Mouse (Mus musculus): Measurements from ENCODE around the gene Impg1.

The Impg1 gene

DNA sequence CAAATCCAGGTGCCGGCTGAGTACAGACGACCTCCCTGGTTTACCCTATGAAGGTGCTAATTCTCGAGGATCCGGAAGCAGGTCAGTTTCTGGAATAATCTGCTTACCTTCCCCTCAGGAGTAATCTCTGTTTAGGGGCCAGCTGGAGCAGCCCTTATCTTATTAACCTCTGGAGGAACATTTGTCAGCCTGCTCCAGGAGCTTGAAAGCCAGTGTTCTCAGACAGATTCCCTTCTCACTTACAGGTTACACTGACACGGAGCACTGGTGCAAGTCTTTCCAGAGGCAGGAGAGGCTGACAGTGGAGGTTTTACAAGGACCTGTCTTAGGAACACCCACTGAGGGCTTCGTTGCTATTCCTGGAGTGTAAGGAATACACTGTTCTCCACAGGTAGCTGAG, at the start of gene Impg1:
TSS of gene Impg1 (minus strand) at position 101 of the 400 bp plus-strand sequence.
- 63% methylated on average over 6 of the region's 6 CpGs for WGBS

DNA sequence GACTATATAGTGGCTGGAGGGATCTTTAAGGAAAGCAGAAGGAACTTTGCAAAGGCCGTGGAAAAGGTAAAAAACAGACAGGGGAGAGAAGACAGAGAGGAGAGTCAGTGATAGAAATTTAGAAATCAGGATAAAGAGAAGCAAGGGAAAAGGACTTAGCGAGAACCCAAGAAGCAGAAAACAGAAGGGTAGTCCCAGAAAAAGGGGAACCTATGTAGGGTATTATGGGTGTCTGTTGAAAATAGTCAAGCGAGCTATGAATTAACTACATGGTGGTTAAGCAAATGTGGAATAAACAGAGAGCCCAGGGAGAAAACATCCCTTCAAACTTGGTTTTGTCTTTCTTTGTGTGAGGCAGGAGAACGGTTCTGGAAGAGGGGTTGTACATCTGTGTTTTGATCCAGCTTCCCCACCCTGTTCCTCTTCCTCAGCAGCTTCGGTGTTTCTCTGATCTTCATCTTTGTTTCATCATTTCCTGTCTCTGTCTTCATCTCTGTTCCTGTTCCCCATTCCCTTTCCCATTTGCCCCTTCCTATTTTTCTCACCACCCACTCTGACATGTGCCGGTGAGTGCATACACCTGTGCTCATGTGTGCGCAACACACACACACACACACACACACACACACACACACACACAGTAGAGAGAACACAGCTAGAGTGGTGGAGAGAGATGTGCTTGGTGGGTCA, 44.3 kb upstream of the Impg1 start:
- 88% methylated on average over 7 of the region's 7 CpGs for WGBS

DNA sequence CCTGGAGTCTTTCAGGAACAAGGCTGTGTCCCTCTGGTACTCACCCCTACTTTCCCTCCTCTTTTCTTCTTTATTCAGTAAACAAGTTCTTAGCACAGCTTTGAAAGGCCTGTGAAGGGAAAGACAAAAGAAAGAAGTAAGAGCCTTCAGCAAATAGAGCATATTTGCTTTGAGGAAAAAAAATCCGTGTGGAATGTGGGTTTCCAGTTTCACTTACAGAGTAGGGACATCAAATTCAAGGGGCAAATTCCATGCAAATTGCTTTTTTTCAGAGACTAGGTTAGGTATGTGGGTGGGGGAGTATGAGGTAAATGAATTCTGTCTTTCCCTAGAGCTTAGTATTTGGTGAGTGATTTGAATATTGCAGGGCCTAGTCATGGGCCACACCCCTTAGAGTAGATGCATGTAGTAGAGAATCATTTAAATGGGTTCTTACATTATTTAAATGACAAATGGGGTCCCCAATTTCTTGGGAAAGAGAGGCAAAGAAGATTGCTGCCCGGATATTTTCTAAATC, 39.3 kb upstream of the Impg1 start:
- WGBS: 59% methylated on average over 2 of the region's 2 CpGs

DNA sequence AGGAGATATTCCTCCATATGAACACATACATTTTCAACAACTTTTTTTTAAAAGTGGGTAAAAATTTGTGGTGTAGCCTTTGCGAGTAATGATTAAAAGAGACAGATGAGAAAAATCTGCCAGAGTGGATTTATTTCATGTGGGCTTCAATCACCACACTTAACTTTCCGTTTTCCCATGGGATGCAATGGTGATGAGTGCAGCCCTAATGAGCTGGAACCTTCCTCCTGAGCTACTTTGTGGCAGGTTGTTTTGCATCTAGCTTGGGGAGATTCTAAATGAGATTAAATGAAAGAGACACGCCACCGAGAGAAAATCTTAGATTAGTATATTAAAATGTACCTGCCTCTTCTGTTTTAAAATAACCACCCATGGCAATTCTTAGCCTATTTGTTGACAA, 26.3 kb upstream of the Impg1 start:
- 83% methylated on average over 4 of the region's 4 CpGs for WGBS

DNA sequence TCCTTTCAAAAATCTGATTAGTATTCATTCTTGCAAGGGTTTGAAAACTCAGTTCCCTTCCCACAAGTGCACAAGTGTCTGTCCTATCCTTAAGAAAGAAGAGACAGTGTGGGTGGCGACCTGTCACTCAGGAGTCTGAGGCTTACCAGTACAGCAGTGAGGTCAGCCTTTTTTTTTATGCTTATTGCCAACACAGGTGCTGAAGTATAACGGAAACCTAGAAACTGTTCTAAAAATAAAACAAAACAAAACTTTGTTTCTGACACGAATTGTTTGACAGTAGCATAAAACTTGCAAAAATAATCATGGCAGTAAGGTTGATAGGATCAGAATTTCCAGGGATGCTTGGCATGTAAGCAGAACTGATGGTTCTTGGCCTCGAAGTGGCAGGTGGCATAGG, 4.9 kb downstream of the Impg1 start:
- 59% methylated on average over 4 of the region's 4 CpGs for WGBS

DNA sequence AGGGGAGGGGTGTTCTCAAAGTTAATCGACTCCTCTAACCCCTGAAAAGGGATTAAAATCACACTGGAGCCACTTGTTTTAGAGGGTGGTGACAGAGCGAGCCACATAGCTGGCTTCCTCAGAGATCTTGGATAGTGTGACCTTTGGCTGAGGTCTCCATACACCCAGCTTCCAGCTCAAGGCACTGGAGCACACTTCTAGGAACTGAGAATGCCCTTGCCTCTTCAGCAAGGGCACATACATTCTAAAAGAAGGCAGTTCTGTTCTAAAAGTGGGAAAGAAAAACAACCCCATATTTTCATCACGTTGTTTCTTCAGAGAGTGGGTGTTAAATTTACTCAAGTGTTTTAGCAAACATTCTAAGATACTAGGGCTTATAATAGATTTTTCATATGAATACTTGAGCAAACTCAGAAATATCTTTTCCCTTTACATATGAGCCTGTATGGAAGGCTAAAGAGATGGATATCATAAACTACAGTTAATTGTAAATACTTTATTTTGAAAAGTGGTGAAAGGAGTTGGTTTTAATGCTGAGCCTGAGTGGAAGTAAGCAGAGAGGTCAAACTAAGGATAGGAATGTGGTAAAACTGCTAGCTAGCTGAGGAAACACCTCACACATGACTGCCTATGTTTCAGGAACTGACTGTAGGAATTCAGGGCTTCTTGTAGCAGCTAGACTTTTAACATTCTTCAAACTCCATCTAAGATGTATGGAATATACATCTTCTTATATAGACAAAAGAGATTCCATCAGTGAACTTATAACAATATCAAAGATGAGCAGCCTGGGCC, 14.6 kb downstream of the Impg1 start:
- 41% methylated on average over 3 of the region's 3 CpGs for WGBS

DNA sequence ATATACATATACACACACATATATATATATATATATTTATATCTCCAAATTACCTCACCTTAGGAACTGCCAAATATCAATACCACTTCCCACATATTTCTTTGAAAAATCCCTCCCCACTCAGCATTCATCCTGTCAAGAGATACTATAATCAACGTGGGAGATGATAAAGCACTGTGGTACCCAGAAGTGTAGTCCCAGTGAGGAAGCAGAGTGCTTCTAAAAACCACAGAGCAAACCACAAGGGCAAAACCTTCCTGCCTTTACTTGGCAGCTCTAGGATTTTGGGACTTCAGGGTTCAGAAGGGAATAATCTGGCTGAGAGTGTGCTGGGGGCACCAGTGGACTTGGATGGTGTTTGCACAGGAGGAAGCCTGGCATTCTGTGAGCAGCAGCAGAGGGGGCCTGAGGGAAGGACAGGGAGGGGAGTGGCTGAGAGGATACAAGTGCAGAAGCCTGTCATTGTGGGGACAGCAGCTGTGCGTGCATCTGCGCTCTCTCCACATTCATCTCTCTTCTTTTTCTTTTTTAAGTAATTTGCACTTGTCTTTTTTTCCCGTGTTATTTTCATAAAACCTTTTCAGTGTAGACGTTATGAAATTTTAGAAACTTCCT, 24.1 kb downstream of the Impg1 start:
- 43% methylated on average over 5 of the region's 5 CpGs for WGBS

DNA sequence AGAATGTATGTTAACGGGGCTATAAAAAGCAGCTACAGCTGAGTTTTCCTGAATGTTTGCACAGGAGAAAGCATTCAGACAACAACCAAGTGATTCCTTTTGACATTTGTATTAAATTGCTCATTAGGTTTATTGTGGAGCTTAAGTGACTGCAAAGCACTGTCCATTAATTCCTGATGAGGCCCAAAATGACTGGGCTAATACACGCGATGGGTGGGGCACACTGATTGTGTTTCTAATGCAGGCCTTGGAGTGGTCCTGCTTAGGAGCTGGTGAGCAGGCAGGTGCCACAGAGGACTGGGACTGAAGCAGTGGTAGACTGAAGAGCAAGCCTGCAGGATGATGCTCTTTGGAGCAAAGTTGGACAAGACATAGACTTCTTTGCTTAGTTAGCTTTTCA, 73.9 kb downstream of the Impg1 start:
- WGBS: 66% methylated on average over 3 of the region's 3 CpGs

DNA sequence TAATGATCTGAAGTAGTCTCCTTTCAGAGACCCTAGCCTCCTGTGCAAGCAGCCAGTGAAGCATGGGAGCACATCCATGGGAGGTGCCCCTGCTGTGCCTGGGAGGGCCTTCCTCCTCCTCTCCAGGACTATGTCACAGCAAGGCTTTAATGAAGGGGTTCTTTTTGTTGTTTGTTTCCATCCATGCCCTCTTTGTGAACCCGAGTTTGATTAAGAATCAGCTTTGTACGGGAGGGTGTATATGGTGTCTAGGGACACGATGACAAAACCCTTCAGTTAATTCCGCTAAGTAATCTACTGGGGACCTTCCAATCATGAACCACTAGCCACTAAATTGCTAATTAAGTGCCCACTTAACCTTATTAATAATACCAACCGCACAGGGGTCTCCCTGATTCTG, 74.3 kb downstream of the Impg1 start:
- 56% methylated on average over 5 of the region's 5 CpGs for WGBS

DNA sequence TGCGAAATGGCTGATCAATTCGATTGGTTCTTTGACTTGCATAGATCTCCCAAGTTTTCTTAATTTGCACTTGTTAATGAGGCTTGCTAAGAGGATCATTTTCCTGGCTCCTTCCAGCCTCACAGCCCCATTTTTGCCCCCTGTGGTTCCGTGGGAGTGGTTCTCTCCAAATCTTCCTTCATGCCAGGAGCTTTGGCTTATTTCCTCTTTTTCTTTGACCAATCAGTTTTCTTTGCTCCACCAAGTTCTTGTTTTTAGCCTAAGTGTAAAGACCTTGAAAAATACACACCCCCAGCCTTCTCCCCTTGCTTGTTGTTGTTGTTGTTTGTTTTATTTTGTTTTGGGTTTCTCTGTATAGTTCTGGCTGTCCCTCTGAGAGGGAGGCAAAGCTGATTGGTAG, 77.4 kb downstream of the Impg1 start:
- 80% methylated on average over 3 of the region's 3 CpGs for WGBS

DNA sequence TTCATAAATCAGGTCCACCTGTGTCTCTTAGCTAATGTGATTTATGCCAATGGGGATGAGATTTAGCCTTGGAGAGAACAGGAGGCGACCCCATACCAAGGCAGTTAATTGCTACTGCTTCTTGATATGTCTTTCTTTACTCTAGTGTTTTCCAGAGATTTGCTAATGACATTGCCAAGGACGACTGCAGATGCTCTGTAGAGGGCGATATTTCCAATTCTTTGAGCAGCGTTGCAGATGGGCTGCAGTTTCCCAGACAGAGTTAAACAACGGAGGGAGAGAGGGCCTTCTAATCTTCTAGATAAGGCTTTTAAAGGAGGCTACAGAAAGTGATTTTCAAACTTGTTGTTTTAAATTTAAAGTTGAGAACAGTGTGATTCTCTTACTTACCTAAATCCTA, 78.8 kb downstream of the Impg1 start:
- WGBS: 23% methylated on average over 5 of the region's 5 CpGs

DNA sequence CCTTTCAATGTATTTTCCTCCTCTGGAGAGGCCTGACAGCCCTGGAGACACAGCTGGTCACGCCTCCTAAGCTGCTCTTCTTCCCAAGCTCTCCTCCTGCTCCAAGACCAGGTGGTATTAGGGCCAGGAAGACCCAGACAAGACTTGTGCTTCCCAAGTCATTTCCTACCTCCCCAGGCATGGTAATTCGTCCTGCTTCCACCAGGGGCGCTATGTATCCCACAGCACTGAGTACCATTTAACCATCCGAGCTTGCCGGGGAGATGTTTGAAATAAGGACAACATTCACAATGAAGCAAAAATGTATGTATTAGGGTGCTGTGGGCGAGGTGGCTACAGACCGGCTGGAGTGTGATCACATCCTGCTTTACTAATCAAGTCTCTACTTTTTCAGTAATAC, 79.3 kb downstream of the Impg1 start:
- 46% methylated on average over 7 of the region's 7 CpGs for WGBS

DNA sequence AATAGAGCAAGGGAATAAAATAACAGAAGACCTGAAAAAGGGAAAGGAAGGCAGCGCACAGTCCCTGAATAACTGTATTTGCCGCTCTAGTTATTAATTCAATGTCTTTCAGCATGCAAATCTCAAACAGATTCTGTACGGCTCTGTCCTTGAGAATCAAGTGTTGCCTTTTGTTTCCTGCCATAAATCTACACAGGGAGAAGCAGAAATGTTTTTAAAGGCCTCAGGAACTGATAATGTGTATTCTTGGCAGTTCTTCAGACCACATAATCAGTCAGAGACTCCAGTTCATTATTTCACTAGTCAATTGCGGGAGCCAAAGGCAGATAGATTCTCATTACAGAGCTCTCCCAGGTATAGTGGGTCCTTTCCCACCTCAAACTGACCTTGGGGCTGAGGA, 82.6 kb downstream of the Impg1 start:
- 89% methylated on average over 4 of the region's 4 CpGs for WGBS

DNA sequence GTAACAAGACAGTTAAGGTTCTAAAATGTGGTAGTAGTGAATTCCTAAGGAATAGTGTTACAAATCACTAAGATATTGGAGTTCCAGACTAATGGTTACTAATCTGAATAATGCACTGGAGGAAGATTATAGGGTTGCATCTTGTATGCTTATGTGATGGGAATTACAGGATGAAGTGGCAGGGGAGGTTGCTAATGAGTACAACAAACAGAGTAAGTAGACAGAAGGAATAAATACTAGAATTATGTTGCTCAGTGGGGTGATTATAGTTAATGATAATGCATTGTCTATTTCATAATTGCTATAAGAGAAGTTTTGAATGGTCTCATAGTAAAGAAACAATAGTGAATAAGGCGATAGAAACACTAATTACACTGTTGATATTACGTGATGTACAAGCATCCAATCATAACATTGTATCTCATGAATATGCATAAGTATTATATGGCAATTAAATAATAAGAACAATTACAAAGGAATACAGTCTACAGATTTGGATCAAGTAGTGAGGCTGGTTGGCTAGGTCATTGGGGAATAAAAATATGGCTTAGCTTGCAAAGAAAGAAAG, 85.1 kb downstream of the Impg1 start:
- WGBS: 80% methylated on average over 2 of the region's 2 CpGs

DNA sequence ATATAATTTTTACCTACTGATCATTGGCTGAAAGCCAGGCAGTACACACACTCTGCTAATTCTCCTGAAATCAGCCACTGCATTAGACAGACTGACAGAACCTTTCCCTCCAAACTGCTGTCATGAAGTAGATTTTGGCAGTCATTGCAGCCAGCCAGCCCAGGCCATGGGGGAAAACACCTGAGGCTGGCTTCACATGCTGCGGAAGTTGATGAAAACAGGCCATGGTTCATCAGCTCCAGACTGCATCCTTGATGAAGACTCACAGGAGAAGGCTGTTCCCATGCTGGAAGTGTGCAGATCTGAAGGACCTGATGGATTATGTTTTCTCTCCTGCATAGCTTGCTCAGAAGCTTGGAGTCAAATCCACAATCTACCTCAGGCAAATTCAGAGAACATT, 91.2 kb downstream of the Impg1 start:
- WGBS: 90% methylated on average over 1 of the region's 1 CpGs

DNA sequence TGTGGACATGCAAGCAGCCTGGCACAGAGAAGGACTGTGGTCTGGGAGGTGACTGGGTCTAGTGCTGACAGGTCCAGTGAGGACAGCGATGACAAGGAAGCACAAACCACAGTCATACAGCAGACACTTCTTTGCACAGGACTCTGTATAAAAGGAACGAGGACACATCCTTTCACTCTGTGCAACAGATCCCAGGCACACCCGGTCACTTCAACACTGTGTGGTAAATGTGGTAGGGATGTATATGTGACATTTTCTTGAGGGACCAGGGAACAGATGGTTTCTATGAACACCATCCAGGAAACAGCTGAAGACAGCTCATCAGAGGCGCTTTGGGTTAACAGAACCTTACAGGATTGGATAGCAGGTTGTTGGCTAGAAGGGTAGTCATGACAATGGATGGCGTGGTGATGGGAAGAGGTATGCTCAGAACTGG, 92.0 kb downstream of the Impg1 start:
- 58% methylated on average over 5 of the region's 5 CpGs for WGBS

DNA sequence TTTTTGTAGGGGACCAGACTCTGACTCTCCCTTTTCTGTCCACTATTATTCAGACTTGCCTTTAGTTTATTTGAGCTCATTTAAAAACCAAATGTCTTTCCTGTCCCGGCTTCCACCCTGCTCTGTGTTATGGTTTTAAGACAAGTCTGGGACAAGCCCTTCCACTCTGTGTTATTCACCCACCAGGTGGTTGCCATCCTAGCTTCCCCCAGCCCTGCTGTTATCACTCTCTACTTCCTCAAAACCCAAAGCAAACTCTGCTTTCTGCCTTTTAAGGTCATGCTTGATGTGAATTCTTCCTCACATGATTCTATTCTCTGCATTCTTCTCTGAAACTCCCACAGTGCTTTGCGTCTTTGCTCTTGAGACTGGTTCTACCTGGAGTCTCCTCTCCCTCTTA, 96.6 kb downstream of the Impg1 start:
- 61% methylated on average over 2 of the region's 2 CpGs for WGBS

DNA sequence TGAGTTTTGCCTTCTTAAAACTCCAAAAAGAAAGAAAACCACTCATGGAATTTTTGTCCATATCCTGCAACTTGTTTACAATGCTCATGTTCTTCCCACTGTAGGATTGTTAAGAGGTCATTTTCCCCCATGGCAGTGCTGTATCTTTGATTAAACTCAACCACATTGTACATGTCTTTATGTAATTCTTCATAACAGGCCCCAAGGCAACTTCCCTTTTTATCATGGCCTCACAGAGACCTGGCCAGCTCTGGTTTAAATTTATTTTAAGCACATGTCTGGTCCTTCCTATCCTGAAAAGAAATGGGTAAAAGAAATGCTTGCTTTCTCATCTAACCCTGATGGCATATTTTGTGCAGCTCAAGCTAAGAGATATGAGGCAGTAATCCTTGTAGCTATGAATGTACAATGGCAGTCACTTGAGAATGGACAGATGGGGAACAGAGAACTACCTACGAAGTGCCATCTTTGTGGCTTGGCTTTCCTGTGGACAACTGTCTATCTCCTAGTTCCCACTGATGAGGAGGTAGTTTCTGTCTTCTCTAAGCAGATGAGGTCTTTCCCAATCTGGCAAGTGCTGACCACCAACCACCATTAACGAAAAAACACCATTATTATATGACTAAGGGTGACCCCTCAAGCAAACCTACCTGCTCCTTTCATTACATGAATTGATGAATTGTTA, 97.6 kb downstream of the Impg1 start:
- 85% methylated on average over 2 of the region's 2 CpGs for WGBS

DNA sequence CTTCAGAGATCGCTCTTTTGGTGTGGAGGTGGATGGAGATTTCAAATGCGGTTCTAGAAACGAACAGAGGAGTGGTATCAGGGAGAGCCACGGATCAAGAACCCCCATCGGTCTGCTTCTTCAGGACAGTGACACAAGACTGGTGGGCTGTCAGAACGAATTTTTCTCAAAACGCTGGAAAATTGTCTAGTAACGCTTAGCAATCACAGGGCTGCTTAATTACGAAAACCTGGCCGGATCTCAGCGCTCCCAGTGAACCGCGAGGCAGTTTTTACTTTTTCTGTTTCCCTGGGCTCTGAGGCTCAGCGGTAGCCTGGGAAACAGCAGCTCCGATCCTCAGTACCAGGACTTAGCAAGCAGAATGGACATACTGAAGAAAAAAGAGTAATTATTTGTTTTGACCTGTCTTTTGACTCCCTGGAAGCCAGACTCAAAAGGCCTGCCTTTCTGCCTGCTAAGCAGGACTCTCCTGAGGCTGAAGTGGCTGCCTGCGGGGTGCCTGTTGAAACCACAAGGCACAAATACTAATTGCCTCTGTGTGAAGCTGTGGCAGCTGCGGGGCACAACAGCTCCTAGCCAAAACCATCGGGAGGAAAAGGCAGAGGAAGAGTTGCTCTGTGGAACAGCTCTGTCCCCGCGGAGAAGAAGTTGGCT, 113.5 kb downstream of the Impg1 start:
- WGBS: 21% methylated on average over 20 of the region's 20 CpGs

DNA sequence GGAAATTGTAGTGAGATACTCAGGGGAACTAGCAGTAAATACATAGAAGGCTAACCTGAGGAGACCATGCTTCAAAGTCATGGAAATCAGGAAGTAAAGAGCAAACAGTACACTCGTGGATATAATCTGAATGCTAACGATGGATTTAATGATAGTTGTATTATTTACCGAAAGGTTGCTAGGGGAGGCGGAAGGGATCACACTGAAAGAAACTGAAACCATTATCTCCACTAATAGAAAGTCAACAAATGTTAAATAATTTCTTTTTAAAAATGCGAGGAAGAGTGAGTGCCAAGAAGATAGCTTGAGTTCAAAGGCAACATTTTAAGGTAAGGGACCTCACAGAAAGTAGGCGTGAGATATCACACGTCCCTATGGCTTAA, 114.0 kb downstream of the Impg1 start:
- WGBS: 58% methylated on average over 7 of the region's 7 CpGs

DNA sequence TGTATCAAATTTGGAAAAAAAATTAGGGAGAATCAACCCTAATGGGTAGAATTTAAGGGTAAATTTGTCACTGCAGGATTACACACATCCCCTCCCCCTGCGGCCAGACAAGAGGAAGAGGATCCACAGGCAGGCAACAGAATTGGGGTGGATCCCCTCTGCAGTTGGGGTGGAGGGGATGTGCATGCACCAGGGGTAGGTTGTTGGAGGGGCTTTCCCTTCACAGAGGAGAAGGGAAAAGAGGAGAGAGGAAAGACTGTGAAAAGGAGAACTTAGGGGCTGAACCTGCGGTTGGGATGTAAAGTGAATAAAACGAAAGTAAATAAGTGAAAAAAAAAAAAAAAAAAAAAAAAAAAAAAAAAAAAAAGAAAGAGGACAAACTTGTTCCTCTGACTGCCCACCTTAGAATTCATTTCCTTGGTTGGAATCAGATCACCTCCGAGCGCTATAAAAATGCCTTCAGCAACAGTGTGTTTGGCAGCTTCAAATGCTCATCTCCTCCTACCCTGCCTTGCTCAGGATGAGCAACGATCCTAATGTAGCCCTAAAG, 120.8 kb downstream of the Impg1 start:
- 88% methylated on average over 6 of the region's 6 CpGs for WGBS

Data from cerebral cortex, adult 2 months (tissue).